Mouse (Mus musculus) liver, embryonic 15.5 days (tissue): ENCODE results near the gene Rce1. TPM values are rescaled to one million over a fixed set of nuclear protein-coding genes. Genes with fewer than 3 reads are reported as not detected.
A peak's percentile ranks its signal among the peaks of the same experiment; 100 is the strongest.
"Not testable (repeated sequence)": the region's sequence is repeated elsewhere in the genome, so short reads cannot be mapped to it uniquely, and the experiment has no call there.

Experiments
- ATAC-seq: fragments of 200-750 bp; cut with Nextera tagmentation; 2 replicates; pipeline ENCODE4 v1.8.0; 2017; ENCODE audit warnings: moderate number of reproducible peaks, mild to moderate bottlenecking, moderate library complexity; ENCODE audit not compliant: insufficient read depth
- H3K27ac ChIP-seq: fragments of 300-500 bp; sonication (generic); replicated peaks from 2 replicates; pipeline ENCODE4 v1.5.1; 2015; ENCODE audit warnings: mild to moderate bottlenecking, inconsistent platforms
- H3K27me3 ChIP-seq: fragments of 300-500 bp; sonication (generic); 2 replicates; pipeline ENCODE4 v1.6.1; 2015; ENCODE audit warnings: mild to moderate bottlenecking, inconsistent platforms
- H3K36me3 ChIP-seq: fragments of 300-500 bp; sonication (generic); replicated peaks from 2 replicates; pipeline ENCODE4 v1.6.1; 2015; ENCODE audit warnings: moderate library complexity, mild to moderate bottlenecking, inconsistent platforms
- H3K4me1 ChIP-seq: fragments of 300-500 bp; sonication (generic); replicated peaks from 2 replicates; pipeline ENCODE4 v1.6.1; 2015; ENCODE audit warnings: inconsistent platforms
- H3K4me2 ChIP-seq: fragments of 300-500 bp; sonication (generic); 2 replicates; pipeline ENCODE4 v1.6.1; 2015; ENCODE audit warnings: moderate library complexity, mild to moderate bottlenecking, inconsistent platforms
- H3K4me3 ChIP-seq: fragments of 300-500 bp; sonication (generic); replicated peaks from 2 replicates; pipeline ENCODE4 v1.5.1; 2015; ENCODE audit warnings: mild to moderate bottlenecking, inconsistent platforms
- H3K9ac ChIP-seq: fragments of 300-500 bp; sonication (generic); 2 replicates; pipeline ENCODE4 v1.6.1; 2015; ENCODE audit warnings: moderate library complexity, mild to moderate bottlenecking, inconsistent platforms
- H3K9me3 ChIP-seq: fragments of 300-500 bp; sonication (generic); replicated peaks from 2 replicates; pipeline ENCODE4 v1.6.1; 2016; ENCODE audit warnings: inconsistent platforms
- WGBS: fragments of 180-500 bp; shearing (Covaris S2); methylation state at CpG from one replicate; pipeline ENCODE4 v1.1.7; 2015; ENCODE audit warnings: mixed read lengths; ENCODE audit not compliant: insufficient replicate concordance; 5-methylcytosine and 5-hydroxymethylcytosine counted together
- microRNA-seq: library from miRNA; unstranded; fragments of <30 nt; microRNA quantifications from one replicate; pipeline ENCODE4, GENCODE M21; 2016
- polyA plus RNA-seq: library from polyadenylated mRNA; unstranded; fragments of >200 nt; fragmentation: Nextera tagmentation; extraction: Ambion mirVana; gene quantifications from 2 replicates; pipeline ENCODE4 v1.2.1, GENCODE M21; 2015

Gene Rce1
- polyA plus RNA-seq, 1 experiment from 2014 or later: 24.1 TPM

DNA sequence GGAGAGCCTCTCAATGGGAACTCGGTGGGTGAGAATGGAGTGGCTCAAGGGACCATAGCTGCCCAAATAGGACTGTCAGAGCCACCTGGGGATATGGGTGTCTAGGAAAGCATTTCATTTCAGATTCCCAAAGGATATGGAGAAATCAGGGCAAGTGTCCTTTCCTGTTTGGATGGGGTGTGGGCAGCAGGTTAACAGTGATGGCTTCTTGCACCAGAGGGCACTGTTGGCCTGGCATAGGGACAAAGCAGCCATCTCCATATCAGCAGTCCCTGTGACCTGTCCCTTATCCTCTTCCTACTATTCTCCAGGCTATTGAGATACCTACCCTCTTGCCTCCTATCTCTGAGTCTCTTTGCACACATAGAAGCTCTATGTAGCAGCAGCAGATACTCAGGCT, 36.4 kb downstream of the Rce1 start:
- no peaks in the 10 kb centered on the region for H3K36me3 ChIP-seq
- H3K4me3 ChIP-seq: no peak overlapping the region
- H3K9me3 ChIP-seq: no peaks in the 10 kb centered on the region
- H3K4me2 ChIP-seq: no peak overlapping the region
- H3K4me1 ChIP-seq: peaks cover 6% of the 10 kb centered on the region
- no peak overlapping the region for H3K27ac ChIP-seq
- H3K27me3 ChIP-seq: peaks cover 18% of the 10 kb centered on the region
- no peak overlapping the region for H3K9ac ChIP-seq
- WGBS: 51% methylated on average over 1 of the region's 1 CpGs
- ATAC-seq: no peak

DNA sequence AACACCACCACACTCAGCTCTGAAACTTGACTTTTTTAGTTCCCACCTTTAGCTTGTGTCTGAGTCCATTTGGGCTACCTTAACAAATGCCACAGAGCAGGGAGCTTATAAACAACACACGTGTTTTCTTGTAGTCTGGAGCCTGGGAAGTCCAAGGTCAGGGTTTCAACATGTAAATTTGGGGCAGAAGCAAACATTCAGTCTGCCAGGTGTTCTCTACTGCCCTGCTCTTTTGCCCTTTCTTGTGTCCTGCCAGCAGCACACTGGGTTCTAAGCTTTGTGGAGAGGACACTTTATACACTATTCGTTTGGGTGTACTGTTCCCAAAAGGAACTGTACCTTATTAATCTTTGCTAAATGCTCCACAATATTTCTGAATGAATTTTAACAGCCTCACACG, 37.0 kb downstream of the Rce1 start:
- Histone ChIP-seq H3K4me3 (no peak overlapping the region), H3K36me3 (no peaks in the 10 kb centered on the region), H3K9ac (no peak overlapping the region), H3K4me2 (no peak overlapping the region), H3K9me3 (no peaks in the 10 kb centered on the region), H3K27ac (no peak overlapping the region), H3K4me1 (no peaks in the 10 kb centered on the region; the same call in 1 of the 2 replicates), H3K27me3 (peaks cover 18% of the 10 kb centered on the region)
- WGBS: 43% methylated on average over 3 of the region's 3 CpGs
- ATAC-seq: no peak

DNA sequence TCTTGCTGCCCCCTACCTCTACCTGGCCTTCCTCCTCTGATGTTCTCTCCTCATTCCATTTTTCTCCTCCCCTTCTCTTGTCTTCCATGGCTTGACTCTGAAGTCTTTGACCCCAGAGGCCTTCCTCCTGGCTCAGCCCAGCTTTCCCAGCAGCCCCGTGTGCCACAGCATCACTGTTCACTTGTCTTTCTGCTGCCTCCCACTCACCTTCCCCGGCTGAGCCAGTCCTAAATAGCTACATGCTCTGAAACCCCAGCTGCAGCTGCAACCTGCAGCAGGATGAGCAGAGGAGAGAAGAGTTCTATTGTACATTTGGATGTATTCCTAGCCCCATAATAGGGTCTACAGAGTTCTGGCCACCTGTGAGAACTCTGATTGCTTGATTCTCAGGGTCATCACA, 38.0 kb downstream of the Rce1 start:
- no peak for ATAC-seq
- Histone ChIP-seq H3K9ac (no peak overlapping the region), H3K36me3 (no peaks in the 10 kb centered on the region), H3K27me3 (peaks cover 18% of the 10 kb centered on the region), H3K27ac (no peak overlapping the region), H3K4me3 (no peak overlapping the region), H3K4me1 (no peaks in the 10 kb centered on the region; the same call in 1 of the 2 replicates), H3K4me2 (no peak overlapping the region), H3K9me3 (no peaks in the 10 kb centered on the region)
- 46% methylated on average over 2 of the region's 2 CpGs for WGBS

DNA sequence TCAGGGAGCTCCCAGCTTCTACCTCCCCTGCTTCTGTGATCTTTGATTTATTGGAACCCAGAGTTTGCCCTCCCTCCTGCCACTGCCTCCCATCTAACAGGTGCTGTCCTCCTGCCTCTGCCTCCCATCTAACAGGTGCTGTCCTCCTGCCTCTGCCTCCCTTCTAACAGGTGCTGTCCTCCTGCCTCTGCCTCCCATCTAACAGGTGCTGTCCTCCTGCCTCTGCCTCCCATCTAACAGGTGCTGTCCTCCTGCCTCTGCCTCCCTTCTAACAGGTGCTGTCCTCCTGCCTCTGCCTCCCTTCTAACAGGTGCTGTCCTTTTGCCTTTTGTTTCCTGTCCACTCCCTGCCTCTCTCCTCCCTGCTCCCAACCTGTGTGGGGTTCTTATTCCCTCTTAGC, 38.7 kb downstream of the Rce1 start:
- H3K36me3 ChIP-seq, H3K4me3 ChIP-seq, ATAC-seq, H3K4me1 ChIP-seq, H3K27ac ChIP-seq, H3K4me2 ChIP-seq, H3K9ac ChIP-seq, H3K9me3 ChIP-seq: not testable (repeated sequence)
- peaks cover 18% of the 10 kb centered on the region for H3K27me3 ChIP-seq

DNA sequence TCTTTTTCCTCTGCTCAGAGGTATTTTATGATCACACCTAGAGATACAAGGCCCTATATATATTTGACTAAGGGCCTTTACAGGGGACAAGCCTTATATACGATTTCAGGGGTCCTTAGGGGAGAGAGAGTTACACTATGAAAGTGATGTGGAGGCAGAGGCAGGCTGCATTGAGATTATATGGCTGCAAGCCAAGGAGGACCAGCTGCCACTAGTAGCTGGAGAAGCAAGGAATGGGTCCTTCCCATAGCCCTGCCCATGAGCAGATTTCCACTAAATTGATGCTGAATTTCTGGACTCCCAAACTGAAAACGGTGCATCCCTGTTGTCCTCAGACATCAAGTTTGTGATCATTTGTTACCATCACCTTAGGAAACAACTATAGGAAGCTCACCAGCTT, 41.6 kb downstream of the Rce1 start:
- ATAC-seq: no peak

DNA sequence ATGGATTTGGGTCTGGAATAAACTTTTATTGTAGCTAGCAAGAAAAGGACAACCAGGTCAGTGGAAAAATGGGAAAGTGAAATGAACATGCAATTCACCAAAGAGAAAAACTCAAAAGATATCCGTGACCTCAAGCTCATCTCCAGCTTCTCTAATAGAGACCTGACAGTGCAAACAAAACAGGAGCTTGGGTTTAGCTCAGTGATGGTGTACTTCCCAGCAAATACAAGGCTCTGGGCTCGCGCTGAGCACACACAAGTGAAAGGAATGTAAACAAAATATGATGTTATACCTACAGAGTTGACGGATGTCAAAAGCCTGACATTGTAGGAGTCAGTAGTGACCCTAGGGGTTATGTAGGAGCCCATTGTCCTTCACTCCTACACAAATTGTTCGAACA, 46.1 kb downstream of the Rce1 start:
- no peaks in the 10 kb centered on the region for H3K36me3 ChIP-seq
- peaks cover 23% of the 10 kb centered on the region for H3K4me1 ChIP-seq
- H3K9me3 ChIP-seq: no peaks in the 10 kb centered on the region
- H3K4me2 ChIP-seq: no peak overlapping the region
- no peak overlapping the region for H3K4me3 ChIP-seq
- ATAC-seq: no peak
- WGBS: 66% methylated on average over 5 of the region's 5 CpGs
- H3K27ac ChIP-seq: no peak overlapping the region
- 0 out of 2 replicates have a peak, but pooled peaks cover 5% of the 10 kb centered on the region for H3K27me3 ChIP-seq
- no peak overlapping the region for H3K9ac ChIP-seq

More for the DNA sequence above, 41.6 kb downstream of the Rce1 start:
- no peaks in the 10 kb centered on the region for H3K36me3 ChIP-seq
- H3K9me3 ChIP-seq: no peaks in the 10 kb centered on the region
- WGBS: 54% methylated on average over 2 of the region's 2 CpGs
- peaks cover 18% of the 10 kb centered on the region for H3K27me3 ChIP-seq
- H3K27ac ChIP-seq: no peak overlapping the region
- peaks cover 7% of the 10 kb centered on the region; the same call in 1 of the 2 replicates for H3K4me1 ChIP-seq
- no peak overlapping the region for H3K4me2 ChIP-seq
- H3K4me3 ChIP-seq: no peak overlapping the region
- H3K9ac ChIP-seq: no peak overlapping the region

DNA sequence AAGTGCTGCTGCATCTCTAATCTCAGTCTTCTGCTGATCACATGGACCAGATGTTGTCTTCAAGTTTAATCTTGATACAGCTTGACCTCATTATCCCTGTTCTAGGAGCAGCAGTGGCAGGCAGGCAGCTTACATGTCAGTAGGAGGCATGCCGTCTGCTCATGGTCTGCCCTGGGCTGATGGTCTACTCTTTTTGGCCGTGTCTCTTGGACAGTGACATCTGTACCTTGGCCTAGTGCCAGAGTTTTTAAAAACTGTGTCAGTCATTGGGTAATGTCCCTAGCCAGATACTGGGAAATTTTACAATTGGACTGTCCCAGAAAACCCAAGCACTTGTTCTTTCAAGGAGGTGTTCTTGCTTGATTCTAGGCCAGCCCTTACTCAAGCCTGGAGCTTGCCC, 46.6 kb downstream of the Rce1 start:
- WGBS: 66% methylated on average over 2 of the region's 2 CpGs
- Histone ChIP-seq H3K4me2 (no peak overlapping the region), H3K36me3 (no peaks in the 10 kb centered on the region), H3K9me3 (no peaks in the 10 kb centered on the region), H3K27ac (0 out of 2 replicates have a peak overlapping the region, but pooled peaks have one; percentile 10), H3K27me3 (0 out of 2 replicates have a peak, but pooled peaks cover 5% of the 10 kb centered on the region), H3K4me3 (no peak overlapping the region), H3K9ac (no peak overlapping the region), H3K4me1 (peaks cover 28% of the 10 kb centered on the region)
- 0 out of 2 replicates have a peak, but pooled peaks have one; percentile 18 for ATAC-seq

DNA sequence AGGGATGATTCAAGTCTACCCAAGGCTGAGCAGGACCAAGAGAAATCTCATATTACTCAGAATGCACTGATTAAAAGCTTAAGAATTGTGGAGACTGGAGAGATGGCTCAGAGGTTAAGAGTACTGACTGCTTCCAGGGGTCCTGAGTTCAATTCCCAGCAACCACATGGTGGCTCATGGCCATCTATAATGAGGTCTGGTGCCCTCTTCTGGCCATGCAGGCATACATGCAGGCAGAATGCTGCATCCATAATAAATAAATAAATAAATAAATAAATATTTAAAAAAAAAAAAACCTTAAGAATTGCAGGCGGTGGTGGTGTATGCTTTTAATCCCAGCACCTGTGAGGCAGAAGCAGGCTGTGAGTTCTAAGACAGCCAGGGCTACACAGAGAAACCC, 52.2 kb downstream of the Rce1 start:
- H3K4me2 ChIP-seq: no peak overlapping the region
- no peak overlapping the region for H3K9ac ChIP-seq
- no peak for ATAC-seq
- H3K36me3 ChIP-seq: 0 out of 2 replicates have a peak, but pooled peaks cover 2% of the 10 kb centered on the region
- H3K27ac ChIP-seq: no peak overlapping the region
- H3K4me3 ChIP-seq: no peak overlapping the region
- WGBS: 65% methylated on average over 1 of the region's 1 CpGs
- H3K4me1 ChIP-seq: peaks cover 58% of the 10 kb centered on the region
- no peaks in the 10 kb centered on the region for H3K9me3 ChIP-seq
- H3K27me3 ChIP-seq: 0 out of 2 replicates have a peak, but pooled peaks cover 5% of the 10 kb centered on the region

Small RNA genes within 50 kb of the gene (microRNA-seq; reads per million reads assigned to microRNA genes)
- gene Mir6986: 3.6 reads per million, percentile 9 among the genes with 10 or more reads in this experiment

Other genes starting within 250 kb of the Rce1 start
- gene Kdm2a, start 227.4 kb downstream of the Rce1 start, polyA plus RNA-seq: 12.9 and 13.1 TPM in 2 replicates
- gene Rhod, start 186.2 kb downstream of the Rce1 start, polyA plus RNA-seq: 7.9 and 8.5 TPM in 2 replicates
- 0.12 and 0.33 TPM in 2 replicates for gene Syt12, start 148.2 kb downstream of the Rce1 start, polyA plus RNA-seq
- 0.09 TPM in 1 of 2 replicates, not detected in the other for gene 2010003K11Rik, start 127.1 kb downstream of the Rce1 start, polyA plus RNA-seq
- 56.3 and 79.3 TPM in 2 replicates for gene Pcx, start 115.2 kb downstream of the Rce1 start, polyA plus RNA-seq
- gene Lrfn4, start 10.0 kb downstream of the Rce1 start, polyA plus RNA-seq: 0.43 and 0.46 TPM in 2 replicates
- gene Gm960, start 73.0 kb upstream of the Rce1 start, polyA plus RNA-seq: 0.40 and 0.71 TPM in 2 replicates
- 0.05 and 0.10 TPM in 2 replicates for gene Sptbn2, start 85.5 kb upstream of the Rce1 start, polyA plus RNA-seq
- 15.6 and 18.7 TPM in 2 replicates for gene Rbm4b, start 130.9 kb upstream of the Rce1 start, polyA plus RNA-seq
- gene Rbm4, start 168.3 kb upstream of the Rce1 start, polyA plus RNA-seq: 25.2 and 29.0 TPM in 2 replicates
- 11.6 and 12.7 TPM in 2 replicates for gene Gm21992, start 186.0 kb upstream of the Rce1 start, polyA plus RNA-seq
- gene Rbm14, start 186.0 kb upstream of the Rce1 start, polyA plus RNA-seq: 37.5 and 41.4 TPM in 2 replicates
- 52.4 and 61.9 TPM in 2 replicates for gene Ccs, start 213.7 kb upstream of the Rce1 start, polyA plus RNA-seq
- gene Ccdc87, start 213.7 kb upstream of the Rce1 start, polyA plus RNA-seq: not detected in 2 replicates
- 25.8 and 28.8 TPM in 2 replicates for gene Ctsf, start 229.5 kb upstream of the Rce1 start, polyA plus RNA-seq